Mouse (Mus musculus): Measurements from ENCODE around the gene Map1a. TPM values are rescaled to one million over a fixed set of nuclear protein-coding genes. Genes with fewer than 3 reads are reported as not detected.

Gene Map1a
- 0.88 TPM for polyA plus RNA-seq (2014; fragmentation: Illumina TruSeq; extraction: RNeasy Lipid Tissue Mini Kit (QIAGEN cat#74804); ENCODE audit: low read depth, low replicate concordance)

DNA sequence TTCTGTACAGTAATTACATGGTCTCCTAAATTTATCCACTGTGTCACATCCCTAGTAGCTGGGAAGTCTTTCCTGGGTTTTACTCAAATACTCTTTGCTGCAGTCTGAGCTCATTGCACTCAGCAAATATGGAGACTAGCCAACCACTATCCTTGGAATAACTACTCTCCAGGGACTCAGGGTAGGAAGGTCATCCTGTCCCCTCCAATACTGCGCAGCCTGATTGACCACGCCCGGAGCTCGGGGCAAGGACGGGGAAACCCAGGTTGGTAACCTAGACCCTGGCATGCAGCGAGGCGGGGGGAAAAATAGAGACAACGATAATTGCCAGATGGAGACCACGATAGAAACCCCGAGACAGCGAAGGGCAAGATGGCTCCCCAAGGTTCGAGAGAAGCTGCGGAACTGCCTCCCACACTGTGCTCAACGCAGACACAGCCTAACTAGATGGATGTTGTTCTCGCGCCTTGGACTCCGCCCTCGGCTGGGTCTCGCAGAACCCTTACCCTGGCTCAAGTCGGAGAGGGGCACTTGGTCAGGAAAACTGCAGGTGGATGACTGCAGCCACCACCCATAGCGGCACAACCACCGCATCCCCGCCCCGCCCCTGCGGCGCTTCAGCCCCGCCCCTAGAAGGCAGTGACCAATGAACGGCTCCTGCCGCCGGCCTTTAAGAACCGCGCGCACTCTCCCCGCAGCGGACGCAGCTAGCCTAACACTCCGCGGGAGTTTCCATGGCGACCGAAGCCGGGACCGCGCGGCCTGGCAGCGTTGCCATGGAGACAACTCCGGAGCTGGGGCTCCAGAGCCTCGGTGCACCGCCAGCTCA lies at the start of gene Map1a:
Gene Map1a, plus strand, starts transcription at position 700 of the 829 bp plus-strand sequence.

DNA sequence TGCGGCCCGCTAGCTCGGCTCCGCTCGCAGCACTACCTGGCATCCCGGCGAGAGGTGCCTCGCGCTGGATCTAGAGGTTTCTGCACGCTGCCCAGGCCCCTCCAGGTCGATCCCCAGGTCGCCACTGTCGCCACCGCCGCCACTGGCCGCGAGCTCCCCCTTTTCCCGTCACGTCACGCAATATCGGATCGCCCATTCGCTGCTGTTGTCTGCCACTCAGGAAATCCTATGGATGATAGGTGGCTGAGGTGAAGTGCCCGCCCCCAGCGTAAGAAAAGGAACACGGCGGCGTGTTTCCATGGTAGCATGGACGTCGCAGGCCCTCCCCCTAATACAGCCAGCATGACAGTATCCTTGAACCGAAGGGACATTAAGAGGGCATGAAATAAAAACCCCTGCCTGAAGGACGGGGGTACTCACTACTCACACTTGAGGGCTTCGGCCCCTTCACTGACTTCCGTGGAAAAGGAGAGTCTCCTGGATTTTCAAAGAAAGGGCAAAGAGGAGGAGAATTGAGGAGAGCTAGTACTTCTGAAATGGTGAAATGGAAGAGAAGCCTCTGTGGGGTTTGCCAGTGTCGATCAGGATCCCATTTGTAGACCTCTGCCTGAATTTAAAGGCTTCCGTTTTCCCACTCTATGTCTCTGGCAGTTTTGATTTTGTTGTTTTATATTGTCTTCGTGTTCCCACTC lies 18.0 kb upstream of the Map1a start, which contains the start of gene Trp53bp1:
Gene Trp53bp1, minus strand, starts transcription at position 172 of the 692 bp plus-strand sequence.

DNA sequence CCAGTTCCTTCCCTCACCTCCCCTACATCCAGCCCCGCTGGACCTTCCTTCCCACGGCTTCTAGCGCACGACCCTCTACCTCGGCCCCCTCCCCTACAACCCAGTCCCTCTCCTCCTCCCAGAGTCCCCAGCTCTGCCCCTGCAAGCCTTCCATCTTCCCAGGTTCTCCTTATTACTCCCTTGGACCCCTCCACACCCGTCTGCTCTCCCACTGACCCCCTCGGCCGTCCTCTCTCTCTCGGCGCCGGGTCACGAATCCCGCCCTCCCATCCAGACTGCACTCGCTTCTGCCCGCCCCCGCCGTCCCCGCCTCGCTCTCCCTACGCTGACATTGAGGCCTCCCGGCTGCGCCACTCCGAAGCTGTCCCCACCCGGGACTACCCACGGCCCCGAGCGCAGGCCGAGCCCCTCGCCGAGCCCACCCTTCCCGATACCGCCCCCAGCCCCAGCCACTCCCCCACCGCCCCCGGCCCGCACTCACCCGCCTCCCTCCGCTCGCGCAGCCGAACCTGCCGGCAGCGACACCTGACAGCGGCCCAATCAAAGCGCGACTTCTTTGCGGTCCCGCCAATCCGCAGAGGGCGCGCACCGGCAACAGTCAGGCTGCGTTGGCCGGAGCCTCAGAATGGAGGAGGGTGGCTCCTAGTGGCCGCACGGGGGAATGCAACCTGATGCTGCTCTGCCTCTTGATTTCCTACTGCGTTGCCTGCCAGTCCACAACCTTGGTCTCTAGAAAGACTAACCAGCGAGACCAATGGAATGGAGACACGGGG lies 65.6 kb downstream of the Map1a start, which contains the start of gene Ppip5k1:
Gene Ppip5k1, minus strand, starts transcription at position 577 of the 773 bp plus-strand sequence.

DNA sequence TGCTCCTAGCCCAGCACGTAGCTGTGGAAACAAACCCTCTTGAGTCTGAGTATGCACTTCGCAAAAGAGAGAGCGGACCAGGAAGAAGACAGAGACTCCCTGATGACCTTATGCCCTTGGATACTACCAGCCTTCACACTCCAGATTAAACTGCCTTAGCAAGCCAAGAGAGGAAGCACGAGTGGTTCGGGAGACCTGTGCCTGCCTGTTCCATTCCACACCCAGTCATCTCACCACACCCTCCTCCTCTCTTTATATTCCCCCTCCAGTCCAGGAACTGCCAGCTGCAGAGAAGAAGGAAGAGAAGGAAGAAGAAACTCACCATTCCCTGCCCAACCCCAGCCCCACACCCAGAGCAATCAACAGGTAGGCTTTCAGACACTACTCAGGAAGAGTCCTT lies 68.1 kb downstream of the Map1a start, which contains the start of gene Ckmt1:
Gene Ckmt1, plus strand, starts transcription at position 221 of the 400 bp plus-strand sequence.

Other genes with a start within 250 kb of the Map1a start
- 0.41 TPM for gene Tgm5, start 203.8 kb upstream of the Map1a start, polyA plus RNA-seq (2014; fragmentation: Illumina TruSeq; extraction: RNeasy Lipid Tissue Mini Kit (QIAGEN cat#74804); ENCODE audit: low read depth, low replicate concordance)
- gene Tgm7, start 179.8 kb upstream of the Map1a start, polyA plus RNA-seq (2014; fragmentation: Illumina TruSeq; extraction: RNeasy Lipid Tissue Mini Kit (QIAGEN cat#74804); ENCODE audit: low read depth, low replicate concordance), result 0.19 TPM
- 23.8 TPM for gene Adal, start 149.2 kb upstream of the Map1a start, polyA plus RNA-seq (2014; fragmentation: Illumina TruSeq; extraction: RNeasy Lipid Tissue Mini Kit (QIAGEN cat#74804); ENCODE audit: low read depth, low replicate concordance)
- 4.4 TPM for gene Lcmt2, start 148.9 kb upstream of the Map1a start, polyA plus RNA-seq (2014; fragmentation: Illumina TruSeq; extraction: RNeasy Lipid Tissue Mini Kit (QIAGEN cat#74804); ENCODE audit: low read depth, low replicate concordance)
- gene Tubgcp4, start 118.9 kb upstream of the Map1a start, polyA plus RNA-seq (2014; fragmentation: Illumina TruSeq; extraction: RNeasy Lipid Tissue Mini Kit (QIAGEN cat#74804); ENCODE audit: low read depth, low replicate concordance), result 121 TPM
- 27.1 TPM for gene Zscan29, start 118.5 kb upstream of the Map1a start, polyA plus RNA-seq (2014; fragmentation: Illumina TruSeq; extraction: RNeasy Lipid Tissue Mini Kit (QIAGEN cat#74804); ENCODE audit: low read depth, low replicate concordance)
- 15.0 TPM for gene Trp53bp1, start 18.2 kb upstream of the Map1a start, polyA plus RNA-seq (2014; fragmentation: Illumina TruSeq; extraction: RNeasy Lipid Tissue Mini Kit (QIAGEN cat#74804); ENCODE audit: low read depth, low replicate concordance)
- 34.6 TPM for gene Ppip5k1, start 65.8 kb downstream of the Map1a start, polyA plus RNA-seq (2014; fragmentation: Illumina TruSeq; extraction: RNeasy Lipid Tissue Mini Kit (QIAGEN cat#74804); ENCODE audit: low read depth, low replicate concordance)
- gene Ckmt1, start 68.1 kb downstream of the Map1a start, polyA plus RNA-seq (2014; fragmentation: Illumina TruSeq; extraction: RNeasy Lipid Tissue Mini Kit (QIAGEN cat#74804); ENCODE audit: low read depth, low replicate concordance), result 524 TPM
- not detected for gene Strc, start 97.6 kb downstream of the Map1a start, polyA plus RNA-seq (2014; fragmentation: Illumina TruSeq; extraction: RNeasy Lipid Tissue Mini Kit (QIAGEN cat#74804); ENCODE audit: low read depth, low replicate concordance)
- 1,508 TPM for gene Pdia3, start 124.2 kb downstream of the Map1a start, polyA plus RNA-seq (2014; fragmentation: Illumina TruSeq; extraction: RNeasy Lipid Tissue Mini Kit (QIAGEN cat#74804); ENCODE audit: low read depth, low replicate concordance)
- 2.7 TPM for gene Catsper2, start 124.2 kb downstream of the Map1a start, polyA plus RNA-seq (2014; fragmentation: Illumina TruSeq; extraction: RNeasy Lipid Tissue Mini Kit (QIAGEN cat#74804); ENCODE audit: low read depth, low replicate concordance)
- 13.1 TPM for gene Ell3, start 154.7 kb downstream of the Map1a start, polyA plus RNA-seq (2014; fragmentation: Illumina TruSeq; extraction: RNeasy Lipid Tissue Mini Kit (QIAGEN cat#74804); ENCODE audit: low read depth, low replicate concordance)
- gene Serf2, start 159.6 kb downstream of the Map1a start, polyA plus RNA-seq (2014; fragmentation: Illumina TruSeq; extraction: RNeasy Lipid Tissue Mini Kit (QIAGEN cat#74804); ENCODE audit: low read depth, low replicate concordance), result 102 TPM
- 47.8 TPM for gene Hypk, start 163.7 kb downstream of the Map1a start, polyA plus RNA-seq (2014; fragmentation: Illumina TruSeq; extraction: RNeasy Lipid Tissue Mini Kit (QIAGEN cat#74804); ENCODE audit: low read depth, low replicate concordance)
- 0.22 TPM for gene Serinc4, start 167.2 kb downstream of the Map1a start, polyA plus RNA-seq (2014; fragmentation: Illumina TruSeq; extraction: RNeasy Lipid Tissue Mini Kit (QIAGEN cat#74804); ENCODE audit: low read depth, low replicate concordance)
- gene Mfap1b, start 184.5 kb downstream of the Map1a start, polyA plus RNA-seq (2014; fragmentation: Illumina TruSeq; extraction: RNeasy Lipid Tissue Mini Kit (QIAGEN cat#74804); ENCODE audit: low read depth, low replicate concordance), result 42.7 TPM
- 75.9 TPM for gene Mfap1a, start 217.1 kb downstream of the Map1a start, polyA plus RNA-seq (2014; fragmentation: Illumina TruSeq; extraction: RNeasy Lipid Tissue Mini Kit (QIAGEN cat#74804); ENCODE audit: low read depth, low replicate concordance)
- gene Wdr76, start 217.1 kb downstream of the Map1a start, polyA plus RNA-seq (2014; fragmentation: Illumina TruSeq; extraction: RNeasy Lipid Tissue Mini Kit (QIAGEN cat#74804); ENCODE audit: low read depth, low replicate concordance), result 17.8 TPM

Data from sigmoid colon, adult 10 weeks (tissue).